Mouse (Mus musculus): ENCODE results near the gene Fcrl5. TPM values are rescaled to one million over a fixed set of nuclear protein-coding genes. Genes with fewer than 3 reads are reported as not detected.

Fcrl5 gene
- total and polyA plus RNA-seq, 2 experiments from 2014 or later, result not detected

- no peak for DNase-seq
These were observed 71.2 kb downstream of the Fcrl5 start for GRCm38 (mm10) chr3:87506456-87507416.

GRCm38 (mm10) chr3:87508205-87508901 lies 72.8 kb downstream of the Fcrl5 start:
- Histone ChIP-seq H3K27ac (ENCODE audit: low read depth, low read length) (no peak overlapping the region), H3K4me2 (ENCODE audit: low read depth) (peak overlapping the region; percentile 41), H3K4me1 (ENCODE audit: insufficient read depth) (no peaks in the 10 kb centered on the region), H3K9me3 (ENCODE audit: low read length) (no peaks in the 10 kb centered on the region), H3K36me3 (ENCODE audit: insufficient read depth) (no peaks in the 10 kb centered on the region), H3K27me3 (ENCODE audit: insufficient read depth, low read length) (no peaks in the 10 kb centered on the region), H3K9ac (no peak overlapping the region), H3K4me3 (ENCODE audit: low read depth, low read length) (no peak overlapping the region; the same call in 1 of the 2 replicates)
- peak; percentile 91 for TF ChIP-seq CTCF (IDR thresholded peaks at IDR 0.05; ENCODE audit: low read depth)
- WGBS, result 21% methylated on average over 17 of the region's 17 CpGs
- ATAC-seq (peak; percentile 85), DNase-seq (peak; percentile 80)

More at GRCm38 (mm10) chr3:87506456-87507416, 71.2 kb downstream of the Fcrl5 start:
- H3K9me3 ChIP-seq (ENCODE audit: low read length), result no peaks in the 10 kb centered on the region
- no peak for ATAC-seq
- no peak overlapping the region for H3K4me2 ChIP-seq (ENCODE audit: low read depth)
- H3K27me3 ChIP-seq (ENCODE audit: insufficient read depth, low read length), result no peaks in the 10 kb centered on the region
- no peaks in the 10 kb centered on the region for H3K4me1 ChIP-seq (ENCODE audit: insufficient read depth)
- no peaks in the 10 kb centered on the region for H3K36me3 ChIP-seq (ENCODE audit: insufficient read depth)
- no peak overlapping the region for H3K27ac ChIP-seq (ENCODE audit: low read depth, low read length)
- TF ChIP-seq CTCF (IDR thresholded peaks at IDR 0.05; ENCODE audit: low read depth), result no peak
- H3K9ac ChIP-seq, result no peak overlapping the region
- WGBS, result 70% methylated on average over 12 of the region's 12 CpGs
- H3K4me3 ChIP-seq (ENCODE audit: low read depth, low read length), result no peak overlapping the region

GRCm38 (mm10) chr3:87509061-87509460 lies 73.5 kb downstream of the Fcrl5 start:
- TF ChIP-seq CTCF (IDR thresholded peaks at IDR 0.05; ENCODE audit: low read depth), result no peak
- no peaks in the 10 kb centered on the region for H3K4me1 ChIP-seq (ENCODE audit: insufficient read depth)
- H3K36me3 ChIP-seq (ENCODE audit: insufficient read depth), result no peaks in the 10 kb centered on the region
- no peak for DNase-seq
- H3K4me2 ChIP-seq (ENCODE audit: low read depth), result no peak overlapping the region
- no peak for ATAC-seq
- no peak overlapping the region for H3K9ac ChIP-seq
- 58% methylated on average over 4 of the region's 4 CpGs for WGBS
- no peak overlapping the region for H3K4me3 ChIP-seq (ENCODE audit: low read depth, low read length)
- no peaks in the 10 kb centered on the region for H3K9me3 ChIP-seq (ENCODE audit: low read length)
- H3K27me3 ChIP-seq (ENCODE audit: insufficient read depth, low read length), result no peaks in the 10 kb centered on the region
- H3K27ac ChIP-seq (ENCODE audit: low read depth, low read length), result no peak overlapping the region

GRCm38 (mm10) chr3:87510832-87511231 lies 75.3 kb downstream of the Fcrl5 start:
- H3K4me1 ChIP-seq (ENCODE audit: insufficient read depth), result no peaks in the 10 kb centered on the region
- TF ChIP-seq CTCF (IDR thresholded peaks at IDR 0.05; ENCODE audit: low read depth), result no peak
- no peak overlapping the region for H3K9ac ChIP-seq
- no peak overlapping the region for H3K4me2 ChIP-seq (ENCODE audit: low read depth)
- H3K4me3 ChIP-seq (ENCODE audit: low read depth, low read length), result no peak overlapping the region
- H3K27ac ChIP-seq (ENCODE audit: low read depth, low read length), result no peak overlapping the region
- H3K36me3 ChIP-seq (ENCODE audit: insufficient read depth), result no peaks in the 10 kb centered on the region
- H3K27me3 ChIP-seq (ENCODE audit: insufficient read depth, low read length), result no peaks in the 10 kb centered on the region
- H3K9me3 ChIP-seq (ENCODE audit: low read length), result no peaks in the 10 kb centered on the region
- DNase-seq (no peak), ATAC-seq (no peak)
- WGBS, result 87% methylated on average over 9 of the region's 9 CpGs

GRCm38 (mm10) chr3:87511971-87512765 lies 76.6 kb downstream of the Fcrl5 start:
- H3K36me3 ChIP-seq (ENCODE audit: insufficient read depth), result no peaks in the 10 kb centered on the region
- DNase-seq (no peak), ATAC-seq (0 out of 2 replicates have a peak, but pooled peaks have one; percentile 14)
- H3K27me3 ChIP-seq (ENCODE audit: insufficient read depth, low read length), result no peaks in the 10 kb centered on the region
- no peak for TF ChIP-seq CTCF (IDR thresholded peaks at IDR 0.05; ENCODE audit: low read depth)
- H3K9me3 ChIP-seq (ENCODE audit: low read length), result no peaks in the 10 kb centered on the region
- no peak overlapping the region for H3K9ac ChIP-seq
- no peaks in the 10 kb centered on the region for H3K4me1 ChIP-seq (ENCODE audit: insufficient read depth)
- WGBS, result 43% methylated on average over 16 of the region's 16 CpGs
- no peak overlapping the region for H3K4me2 ChIP-seq (ENCODE audit: low read depth)
- H3K4me3 ChIP-seq (ENCODE audit: low read depth, low read length), result no peak overlapping the region
- no peak overlapping the region for H3K27ac ChIP-seq (ENCODE audit: low read depth, low read length)

- H3K36me3 ChIP-seq (ENCODE audit: insufficient read depth), result no peaks in the 10 kb centered on the region
- H3K27ac ChIP-seq (ENCODE audit: low read depth, low read length), result no peak overlapping the region
- DNase-seq (no peak), ATAC-seq (no peak)
- no peaks in the 10 kb centered on the region for H3K4me1 ChIP-seq (ENCODE audit: insufficient read depth)
- 57% methylated on average over 13 of the region's 13 CpGs for WGBS
- no peaks in the 10 kb centered on the region for H3K27me3 ChIP-seq (ENCODE audit: insufficient read depth, low read length)
- H3K4me3 ChIP-seq (ENCODE audit: low read depth, low read length), result no peak overlapping the region
- H3K4me2 ChIP-seq (ENCODE audit: low read depth), result no peak overlapping the region
- H3K9ac ChIP-seq, result no peak overlapping the region
- no peaks in the 10 kb centered on the region for H3K9me3 ChIP-seq (ENCODE audit: low read length)
- TF ChIP-seq CTCF (IDR thresholded peaks at IDR 0.05; ENCODE audit: low read depth), result no peak
These were observed 80.1 kb downstream of the Fcrl5 start for GRCm38 (mm10) chr3:87515567-87516081.

Data from forebrain, postnatal 0 days (tissue).